Mouse (Mus musculus) CH12.LX (cell line): ENCODE results near the gene Schip1. TPM values are rescaled to one million over a fixed set of nuclear protein-coding genes. Genes with fewer than 3 reads are reported as not detected.

Experiments used
- DNase-seq: peaks from one replicate; pipeline ENCODE4 v3.0.0-alpha.2; 2013; ENCODE audit errors: extremely low read depth
- H3K27ac ChIP-seq: 2 replicates; pipeline ENCODE4 v1.5.1; 2012; ENCODE audit warnings: low read depth, mild to moderate bottlenecking, control low read depth, moderate library complexity; ENCODE audit not compliant: insufficient read depth
- H3K27me3 ChIP-seq: replicated peaks from 2 replicates; pipeline ENCODE3; 2012; ENCODE audit warnings: inconsistent platforms
- H3K36me3 ChIP-seq, 2 experiments: replicated peaks in 1 of 2; 2 replicates each; pipeline versions ENCODE3 to v1.6.1; 2012; ENCODE audit warnings: inconsistent platforms in 1 of 2, low read length in 1 of 2, mild to moderate bottlenecking in 1 of 2, mixed read lengths in 1 of 2, moderate library complexity in 1 of 2; ENCODE audit not compliant: control insufficient read depth in 1 of 2, insufficient read depth in 1 of 2
- H3K4me1 ChIP-seq, 2 experiments: 2 replicates each; pipeline ENCODE4 v1.6.1; 2012; ENCODE audit warnings: inconsistent platforms in 1 of 2, moderate library complexity in 1 of 2; ENCODE audit not compliant: insufficient read depth in 2 of 2, control insufficient read depth in 1 of 2
- H3K4me2 ChIP-seq: 2 replicates; pipeline ENCODE4 v1.6.1; 2012; ENCODE audit warnings: low read depth, mild to moderate bottlenecking, control low read depth; ENCODE audit not compliant: poor library complexity, insufficient read depth, severe bottlenecking
- H3K4me3 ChIP-seq, 3 experiments: fragments of 150-350 bp in 1 of 3; sonication (generic) in 1 of 3; replicated peaks in 1 of 3; 2 replicates each; pipeline versions ENCODE3 to v1.5.1; 2011 to 2012; ENCODE audit warnings: low read depth in 2 of 3, low read length in 2 of 3, mild to moderate bottlenecking in 2 of 3, moderate library complexity in 2 of 3, control low read depth in 1 of 3, improper control_type of control experiment in 1 of 3, inconsistent platforms in 1 of 3, mixed read lengths in 1 of 3; ENCODE audit not compliant: poor library complexity in 1 of 3
- H3K79me2 ChIP-seq: replicated peaks from 2 replicates; pipeline ENCODE4 v1.6.1; 2012; ENCODE audit warnings: mild to moderate bottlenecking, moderate library complexity; ENCODE audit not compliant: control insufficient read depth, poor library complexity, insufficient read depth, severe bottlenecking; ENCODE audit errors: extremely low read depth
- H3K9ac ChIP-seq: 2 replicates; pipeline ENCODE4 v1.6.1; 2012; ENCODE audit warnings: low read depth, mild to moderate bottlenecking, control low read depth, moderate library complexity; ENCODE audit not compliant: insufficient read depth
- H3K9me3 ChIP-seq: replicated peaks from 2 replicates; pipeline ENCODE3; 2012; ENCODE audit warnings: low read length, inconsistent platforms, mixed read lengths
- E2F4 ChIP-seq: IDR thresholded peaks from 2 replicates; pipeline ENCODE4 v1.6.1; 2011; ENCODE audit warnings: low read depth, low read length, improper control_type of control experiment; ENCODE audit not compliant: insufficient replicate concordance
- EP300 ChIP-seq: IDR thresholded peaks from 2 replicates; pipeline ENCODE4 v1.6.1; 2011; ENCODE audit warnings: low read length, improper control_type of control experiment
- GABPA ChIP-seq: IDR thresholded peaks from 2 replicates; pipeline ENCODE4 v1.6.1; 2012; ENCODE audit warnings: low read depth, low read length, improper control_type of control experiment, inconsistent platforms; ENCODE audit not compliant: insufficient replicate concordance
- JUND ChIP-seq: conservative IDR thresholded peaks from 2 replicates; pipeline ENCODE4 v1.6.1; 2011; ENCODE audit warnings: low read depth, low read length, improper control_type of control experiment
- MEF2A ChIP-seq: IDR thresholded peaks from 2 replicates; pipeline ENCODE4 v1.6.1; 2014; ENCODE audit warnings: low read depth, mild to moderate bottlenecking, inconsistent platforms, low read length, improper control_type of control experiment, borderline replicate concordance
- MXI1 ChIP-seq: IDR thresholded peaks from 2 replicates; pipeline ENCODE4 v1.6.1; 2011; ENCODE audit warnings: mild to moderate bottlenecking, low read depth, low read length, improper control_type of control experiment
- NELFE ChIP-seq: IDR thresholded peaks from 2 replicates; pipeline ENCODE4 v1.6.1; 2011; ENCODE audit warnings: low read depth, low read length, improper control_type of control experiment
- RAD21 ChIP-seq: IDR thresholded peaks from 2 replicates; pipeline ENCODE4 v1.6.1; 2011; ENCODE audit warnings: low read depth, mild to moderate bottlenecking, low read length, improper control_type of control experiment, moderate library complexity
- SIN3A ChIP-seq: IDR thresholded peaks from 2 replicates; pipeline ENCODE4 v1.6.1; 2012; ENCODE audit warnings: low read length, improper control_type of control experiment, inconsistent platforms
- TBP ChIP-seq: conservative IDR thresholded peaks from 2 replicates; pipeline ENCODE4 v1.6.1; 2011; ENCODE audit warnings: low read depth, low read length, improper control_type of control experiment
- TCF12 ChIP-seq: IDR thresholded peaks from 2 replicates; pipeline ENCODE4 v1.6.1; 2014; ENCODE audit warnings: low read depth, mild to moderate bottlenecking, inconsistent platforms, low read length, improper control_type of control experiment
- USF2 ChIP-seq: conservative IDR thresholded peaks from 2 replicates; pipeline ENCODE4 v1.6.1; 2011; ENCODE audit warnings: low read depth, low read length, improper control_type of control experiment
- ZC3H11A ChIP-seq: IDR thresholded peaks from 2 replicates; pipeline ENCODE4 v1.6.1; 2012; ENCODE audit warnings: low read depth, mild to moderate bottlenecking, inconsistent platforms, low read length, improper control_type of control experiment
- dilution Hi-C: fragments of 300-500 bp; cut with MboI; formaldehyde crosslinking; loops from 2 replicates; pipeline ENCODE4 v1.14.3; 2020; ENCODE audit warnings: low sequenced_read_pairs; ENCODE audit not compliant: extremely low pct_unique_long_range_greater_than_20kb, extremely low pct_ligation_motif_present
- in situ Hi-C: fragments of 300-500 bp; cut with MboI; formaldehyde crosslinking; loops from 3 replicates; pipeline ENCODE4 v1.14.3; 2019; ENCODE audit warnings: low sequenced_read_pairs, low pct_ligation_motif_present, low pct_unique_long_range_greater_than_20kb, mixed read lengths
- polyA plus RNA-seq: library from polyadenylated mRNA; unstranded; fragments of >175 nt; gene quantifications from 2 replicates; pipeline ENCODE4 v1.2.1, GENCODE M21; 2012; ENCODE audit warnings: low read depth; ENCODE audit not compliant: insufficient read length
- total RNA-seq, 2 experiments: library from RNA; depleted of rRNA; stranded (reverse); fragments of 300-350 nt in 1 of 2; fragments of >200 nt in 1 of 2; gene quantifications; 2 replicates each; pipeline ENCODE4 v1.2.3; 2012 to 2014

Schip1 gene
- total and polyA plus RNA-seq, 3 experiments = 0.25 to 0.36 TPM; not detected in 1

DNA sequence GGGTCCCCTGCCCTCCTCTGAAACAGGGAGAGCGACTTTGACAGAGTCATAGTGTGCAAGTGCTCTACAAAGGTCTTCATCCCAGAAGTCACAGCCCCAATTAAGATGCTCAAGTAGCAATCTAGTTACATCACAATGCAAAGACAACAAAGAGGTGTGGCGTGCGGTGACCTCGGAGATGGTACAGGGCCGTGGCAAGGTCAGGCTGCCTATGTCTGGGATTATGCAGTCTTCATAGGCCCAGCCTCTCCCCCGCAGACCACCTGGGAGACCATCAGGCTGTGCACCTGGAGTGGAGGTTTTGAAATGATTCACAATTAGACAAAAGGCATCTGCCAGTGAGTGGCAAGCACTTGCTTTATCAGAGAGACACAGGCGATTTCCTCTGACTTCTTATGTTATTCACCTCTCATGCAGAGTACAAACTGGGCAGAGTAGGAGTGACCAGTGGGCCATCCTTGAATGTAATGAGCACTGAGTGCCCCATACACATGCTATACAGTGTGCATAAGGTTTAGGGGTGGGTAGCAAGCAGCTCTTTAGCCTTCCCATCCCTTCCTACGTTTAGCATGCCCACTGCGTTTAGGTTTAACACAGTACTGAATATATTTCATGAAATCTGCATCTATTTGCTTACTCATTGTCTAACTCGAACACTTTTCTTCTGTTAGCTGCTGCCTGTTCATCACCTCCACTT lies 500.5 kb downstream of the Schip1 start:
- peaks cover 0 to 15% of the 10 kb centered on the region in 2 experiments; a peak in 2 of 4 replicates for H3K4me1 ChIP-seq
- in situ Hi-C loops (no loop called here), dilution Hi-C loops (no loop called here)
- no peak overlapping the region for H3K9ac ChIP-seq
- H3K9me3 ChIP-seq = no peaks in the 10 kb centered on the region
- H3K4me3 ChIP-seq = no peak overlapping the region
- H3K36me3 ChIP-seq = no peaks in the 10 kb centered on the region
- no peak for TF ChIP-seq JUND
- TF ChIP-seq TCF12 = peak; percentile 49; the same call in 1 of the 2 replicates
- peak; percentile 6 for DNase-seq
- H3K79me2 ChIP-seq = no peaks in the 10 kb centered on the region
- no peak overlapping the region for H3K27ac ChIP-seq
- no peak overlapping the region for H3K4me2 ChIP-seq
- H3K27me3 ChIP-seq = no peaks in the 10 kb centered on the region

DNA sequence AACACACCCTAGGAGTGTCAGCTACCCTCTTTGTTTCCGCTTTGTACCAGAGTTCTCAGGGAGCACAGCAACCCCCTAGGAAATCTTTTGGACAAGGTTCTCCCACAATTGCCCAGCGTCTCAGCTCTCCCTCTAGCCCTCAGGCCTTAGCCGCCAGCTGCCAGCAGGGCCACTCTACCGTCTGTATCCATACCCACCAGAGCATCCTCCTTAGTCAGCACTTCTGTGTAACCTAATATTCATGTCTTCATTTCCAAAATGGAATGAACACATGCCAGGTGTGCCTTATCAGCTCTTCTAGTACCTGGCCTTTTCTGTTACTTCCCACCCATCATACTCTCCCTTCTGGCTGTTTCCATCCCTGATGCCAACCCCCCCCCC lies 501.1 kb downstream of the Schip1 start:
- DNase-seq = no peak
- dilution Hi-C loops = no loop called here
- H3K9me3 ChIP-seq = no peaks in the 10 kb centered on the region
- no peak overlapping the region for H3K4me2 ChIP-seq
- H3K4me3 ChIP-seq = no peak overlapping the region
- TF ChIP-seq TBP = no peak
- no peak for TF ChIP-seq MEF2A
- TF ChIP-seq EP300 = no peak
- TF ChIP-seq ZC3H11A = no peak
- TF ChIP-seq GABPA = no peak
- H3K36me3 ChIP-seq = no peaks in the 10 kb centered on the region
- in situ Hi-C loops = no loop called here
- H3K9ac ChIP-seq = no peak overlapping the region
- H3K4me1 ChIP-seq = peaks cover 0 to 15% of the 10 kb centered on the region in 2 experiments; a peak in 2 of 4 replicates
- H3K79me2 ChIP-seq = no peaks in the 10 kb centered on the region
- H3K27ac ChIP-seq = no peak overlapping the region
- no peaks in the 10 kb centered on the region for H3K27me3 ChIP-seq

DNA sequence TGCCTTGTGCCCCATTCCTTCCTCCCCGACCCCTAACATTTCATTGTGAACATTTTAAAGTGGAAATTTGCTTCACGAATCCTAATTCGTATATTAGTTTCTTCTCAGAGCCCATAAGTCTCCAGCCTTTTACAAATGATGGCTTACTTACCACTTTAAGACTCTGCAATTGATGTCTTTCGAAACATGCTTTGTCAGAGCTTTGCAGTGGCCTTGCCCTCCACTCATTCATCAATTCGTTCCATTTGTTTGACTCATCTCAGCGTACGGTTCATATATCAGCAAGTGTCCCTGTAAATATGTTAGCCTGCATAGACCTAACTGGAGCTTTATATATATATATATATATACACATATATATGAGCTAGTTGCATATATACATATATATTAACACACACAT lies 503.0 kb downstream of the Schip1 start:
- Histone ChIP-seq H3K4me1 (peaks cover 0 to 15% of the 10 kb centered on the region in 2 experiments; a peak in 3 of 4 replicates), H3K27ac (no peak overlapping the region), H3K9me3 (no peaks in the 10 kb centered on the region), H3K4me2 (no peak overlapping the region), H3K79me2 (no peaks in the 10 kb centered on the region), H3K27me3 (no peaks in the 10 kb centered on the region), H3K4me3 (no peak overlapping the region), H3K36me3 (no peaks in the 10 kb centered on the region)
- dilution Hi-C loops = no loop called here
- no peak for DNase-seq
- in situ Hi-C loops = no loop called here
- TF ChIP-seq E2F4 (no peak), USF2 (no peak), SIN3A (no peak), MXI1 (no peak), RAD21 (no peak), GABPA (no peak), NELFE (no peak)
- TF ChIP-seq, all 38 proteins: peak for 0
- no peak overlapping the region for H3K9ac ChIP-seq
